Mouse (Mus musculus): Measurements from ENCODE around the gene Cmtm8. TPM values are rescaled to one million over a fixed set of nuclear protein-coding genes. Genes with fewer than 3 reads are reported as not detected.

Gene Cmtm8
- polyA plus RNA-seq, 1 experiment from 2014 or later: 13.2 TPM

DNA sequence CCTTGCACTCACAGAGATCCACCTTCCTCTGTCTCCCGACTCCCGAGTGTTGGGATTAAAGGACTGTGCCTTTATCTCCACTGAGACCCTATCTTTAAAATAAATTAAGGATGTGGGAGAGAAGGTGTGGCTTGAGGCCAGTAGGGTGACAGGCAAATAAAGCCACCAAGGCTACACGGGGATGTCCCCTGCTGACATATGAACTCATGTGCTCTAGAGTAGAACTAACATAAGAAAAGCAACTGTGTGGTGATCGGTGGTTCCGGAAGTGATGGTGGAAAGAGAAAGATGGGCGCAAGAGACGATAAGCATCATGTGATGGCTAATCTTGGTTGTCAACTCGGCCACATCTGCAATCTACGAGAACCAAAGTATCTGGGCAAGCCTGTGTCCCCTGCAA lies 91.6 kb downstream of the Cmtm8 start:
- no peak for ATAC-seq (ENCODE audit: insufficient number of reproducible peaks, insufficient read depth, low FRiP score, low TSS enrichment, low read depth)
- H3K4me3 ChIP-seq: no peak overlapping the region
- peak overlapping the region; percentile 76 for H3K4me2 ChIP-seq
- H3K27ac ChIP-seq: no peak overlapping the region
- no peaks in the 10 kb centered on the region for H3K27me3 ChIP-seq
- no peaks in the 10 kb centered on the region for H3K9me3 ChIP-seq
- H3K4me1 ChIP-seq: peaks cover 4% of the 10 kb centered on the region; the same call in 1 of the 2 replicates
- 76% methylated on average over 9 of the region's 9 CpGs for WGBS
- H3K36me3 ChIP-seq: peaks cover 59% of the 10 kb centered on the region
- no peak overlapping the region for H3K9ac ChIP-seq

- no peak for ATAC-seq (ENCODE audit: insufficient number of reproducible peaks, insufficient read depth, low FRiP score, low TSS enrichment, low read depth)
- Histone ChIP-seq H3K27me3 (no peaks in the 10 kb centered on the region), H3K4me2 (no peak overlapping the region), H3K36me3 (peaks cover 57% of the 10 kb centered on the region), H3K9ac (no peak overlapping the region), H3K9me3 (no peaks in the 10 kb centered on the region), H3K4me3 (no peak overlapping the region), H3K4me1 (peaks cover 4% of the 10 kb centered on the region; the same call in 1 of the 2 replicates), H3K27ac (no peak overlapping the region)
- WGBS: 86% methylated on average over 3 of the region's 3 CpGs
Observed at GRCm38 (mm10) chr9:114751582-114751981, 92.4 kb downstream of the Cmtm8 start.

DNA sequence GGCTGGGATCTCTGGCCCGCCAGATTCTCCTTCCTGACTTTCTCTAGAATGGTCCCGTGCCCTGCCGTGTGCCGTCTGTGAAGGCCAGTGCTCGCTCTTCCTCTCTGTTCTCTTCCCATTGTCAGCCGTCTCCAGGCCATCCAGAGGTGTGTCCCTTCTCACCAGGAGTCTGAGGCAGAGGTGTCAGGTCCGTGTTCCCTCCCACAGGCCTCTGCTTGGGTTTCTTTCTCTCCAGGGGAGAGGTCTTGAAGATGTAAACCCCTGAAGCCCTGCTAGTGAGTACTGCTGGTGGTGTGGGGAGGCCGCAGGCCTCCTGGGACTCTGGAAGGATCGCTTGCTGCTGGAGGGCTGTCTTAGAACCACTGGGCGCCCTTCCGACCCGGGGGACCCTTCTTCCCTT lies 96.5 kb downstream of the Cmtm8 start:
- H3K27ac ChIP-seq: no peak overlapping the region
- no peak overlapping the region for H3K9ac ChIP-seq
- no peaks in the 10 kb centered on the region for H3K9me3 ChIP-seq
- no peaks in the 10 kb centered on the region for H3K27me3 ChIP-seq
- WGBS: 89% methylated on average over 12 of the region's 12 CpGs
- H3K4me2 ChIP-seq: no peak overlapping the region
- ATAC-seq (ENCODE audit: insufficient number of reproducible peaks, insufficient read depth, low FRiP score, low TSS enrichment, low read depth): no peak
- H3K36me3 ChIP-seq: peaks cover 53% of the 10 kb centered on the region
- no peaks in the 10 kb centered on the region; the same call in 1 of the 2 replicates for H3K4me1 ChIP-seq
- H3K4me3 ChIP-seq: no peak overlapping the region

DNA sequence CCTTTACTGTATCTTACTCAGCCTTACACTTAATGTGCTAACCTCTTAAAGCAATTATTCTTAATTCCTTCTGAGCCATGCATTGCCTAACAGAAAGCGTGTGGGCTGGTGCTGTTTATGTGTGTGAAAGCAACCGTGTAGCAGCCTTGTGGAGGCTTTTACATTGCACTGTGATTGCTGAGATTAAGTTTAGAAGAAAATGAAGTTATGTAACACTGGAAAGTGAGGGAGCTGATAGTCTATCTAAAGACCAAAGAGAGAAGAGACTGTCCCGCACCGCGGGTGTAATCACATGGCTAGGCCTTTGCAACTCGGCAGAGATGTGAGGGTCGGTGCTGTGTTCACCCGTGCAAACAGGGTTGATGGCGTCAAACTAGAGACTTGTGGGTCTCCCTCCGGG lies 96.9 kb downstream of the Cmtm8 start:
- Histone ChIP-seq H3K9me3 (no peaks in the 10 kb centered on the region), H3K9ac (no peak overlapping the region), H3K36me3 (peaks cover 53% of the 10 kb centered on the region), H3K4me1 (no peaks in the 10 kb centered on the region), H3K4me3 (no peak overlapping the region), H3K27me3 (no peaks in the 10 kb centered on the region), H3K27ac (no peak overlapping the region), H3K4me2 (no peak overlapping the region)
- WGBS: 86% methylated on average over 10 of the region's 10 CpGs
- ATAC-seq (ENCODE audit: insufficient number of reproducible peaks, insufficient read depth, low FRiP score, low TSS enrichment, low read depth): no peak

DNA sequence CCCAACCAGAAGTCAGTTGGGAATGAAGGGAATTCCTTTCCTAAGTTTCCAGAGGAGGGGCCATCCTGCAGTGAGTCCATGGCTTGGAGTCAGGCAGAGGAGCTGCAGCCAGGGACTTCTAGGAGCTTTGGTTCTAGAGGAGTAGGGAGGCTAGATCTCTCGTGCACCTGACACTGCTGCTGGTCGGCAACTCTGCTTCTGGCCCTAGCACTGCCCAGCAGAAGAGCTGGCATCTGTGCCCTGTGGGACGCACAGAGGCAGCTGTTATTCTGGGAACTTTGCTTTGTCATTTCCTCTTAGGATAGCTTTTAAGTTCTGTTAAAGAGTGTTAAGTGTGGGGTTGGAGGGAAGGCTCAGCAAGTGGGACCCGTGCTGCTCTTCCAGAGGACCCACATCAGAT lies 98.3 kb downstream of the Cmtm8 start:
- ATAC-seq (ENCODE audit: insufficient number of reproducible peaks, insufficient read depth, low FRiP score, low TSS enrichment, low read depth): no peak
- Histone ChIP-seq H3K27ac (no peak overlapping the region), H3K27me3 (no peaks in the 10 kb centered on the region), H3K9me3 (no peaks in the 10 kb centered on the region), H3K4me3 (no peak overlapping the region), H3K9ac (no peak overlapping the region), H3K4me1 (no peaks in the 10 kb centered on the region), H3K4me2 (no peak overlapping the region), H3K36me3 (peaks cover 54% of the 10 kb centered on the region)
- 82% methylated on average over 4 of the region's 4 CpGs for WGBS

DNA sequence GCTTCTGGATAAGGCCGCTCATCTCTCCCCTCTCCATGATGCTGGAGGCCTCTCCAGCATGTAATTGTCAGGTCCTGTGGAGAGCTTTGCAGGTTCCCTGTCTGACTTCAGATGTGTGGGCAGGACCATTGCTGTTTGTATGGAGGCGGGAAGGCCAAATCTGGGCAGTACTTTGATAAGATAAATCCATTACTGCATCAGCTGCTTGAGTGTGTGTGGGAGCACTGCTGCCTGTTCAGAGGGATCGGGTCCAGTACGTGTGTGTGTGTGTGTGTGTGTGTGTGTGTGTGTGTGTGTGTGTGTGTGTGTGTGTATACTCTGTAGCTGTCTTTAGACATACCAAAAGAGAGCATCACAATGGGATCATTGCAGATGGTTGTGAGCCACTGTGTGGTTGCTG lies 98.8 kb downstream of the Cmtm8 start:
- no peaks in the 10 kb centered on the region for H3K9me3 ChIP-seq

DNA sequence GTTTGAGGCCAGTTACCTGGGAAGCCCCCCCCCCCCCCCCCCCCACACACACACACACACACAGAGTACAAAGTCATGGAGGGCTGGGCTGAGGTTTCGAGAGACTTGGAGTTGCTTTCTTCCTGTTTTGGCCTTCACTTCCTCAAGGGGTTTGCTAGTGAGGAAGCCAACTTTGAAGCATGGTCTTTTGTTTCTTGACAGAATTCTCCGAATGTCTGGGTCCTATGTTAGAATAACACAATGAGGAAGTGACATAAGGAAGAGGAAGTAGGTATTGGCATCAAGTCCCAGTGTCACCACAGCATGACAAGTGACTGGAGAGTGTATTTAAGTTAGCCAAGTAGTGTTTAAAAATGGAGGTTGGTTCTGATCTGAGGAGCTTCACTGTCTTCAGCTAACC lies 101.2 kb downstream of the Cmtm8 start:
- Histone ChIP-seq H3K4me2 (no peak overlapping the region), H3K9ac (no peak overlapping the region), H3K36me3 (peaks cover 38% of the 10 kb centered on the region), H3K4me1 (no peaks in the 10 kb centered on the region), H3K9me3 (no peaks in the 10 kb centered on the region), H3K4me3 (no peak overlapping the region), H3K27me3 (no peaks in the 10 kb centered on the region), H3K27ac (no peak overlapping the region)
- 68% methylated on average over 2 of the region's 2 CpGs for WGBS
- ATAC-seq (ENCODE audit: insufficient number of reproducible peaks, insufficient read depth, low FRiP score, low TSS enrichment, low read depth): no peak

More for the DNA sequence above, 98.8 kb downstream of the Cmtm8 start:
- no peak overlapping the region for H3K27ac ChIP-seq
- H3K9ac ChIP-seq: no peak overlapping the region
- peaks cover 54% of the 10 kb centered on the region for H3K36me3 ChIP-seq
- H3K4me1 ChIP-seq: no peaks in the 10 kb centered on the region
- H3K27me3 ChIP-seq: no peaks in the 10 kb centered on the region
- 87% methylated on average over 4 of the region's 4 CpGs for WGBS
- no peak for ATAC-seq (ENCODE audit: insufficient number of reproducible peaks, insufficient read depth, low FRiP score, low TSS enrichment, low read depth)
- H3K4me3 ChIP-seq: no peak overlapping the region
- no peak overlapping the region for H3K4me2 ChIP-seq

DNA sequence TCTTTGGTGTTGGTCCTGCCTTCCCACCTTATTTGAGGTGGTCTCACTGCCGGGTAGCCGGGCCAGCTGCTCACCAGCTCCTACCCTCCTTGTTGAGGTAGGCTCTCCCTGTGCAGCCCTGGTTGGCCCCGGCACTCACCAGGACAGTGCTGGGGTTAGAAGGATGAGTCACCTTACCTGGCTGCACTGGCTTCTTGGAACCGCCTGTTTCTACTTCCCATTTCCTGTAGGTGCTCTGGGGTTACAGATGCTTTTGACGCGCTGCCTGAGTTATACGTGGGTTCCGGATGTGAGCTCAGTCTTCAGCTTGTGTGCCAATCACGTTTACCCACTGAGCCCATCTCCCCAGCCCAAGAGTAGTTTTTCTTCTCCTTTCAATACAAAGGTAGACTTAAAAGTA lies 103.6 kb downstream of the Cmtm8 start:
- Histone ChIP-seq H3K4me3 (no peak overlapping the region), H3K4me2 (no peak overlapping the region)

More for the DNA sequence above, 103.6 kb downstream of the Cmtm8 start:
- 87% methylated on average over 9 of the region's 9 CpGs for WGBS
- peaks cover 27% of the 10 kb centered on the region for H3K36me3 ChIP-seq
- no peak for ATAC-seq (ENCODE audit: insufficient number of reproducible peaks, insufficient read depth, low FRiP score, low TSS enrichment, low read depth)
- H3K27ac ChIP-seq: no peak overlapping the region
- peaks cover 12% of the 10 kb centered on the region for H3K4me1 ChIP-seq
- no peak overlapping the region for H3K9ac ChIP-seq
- no peaks in the 10 kb centered on the region for H3K9me3 ChIP-seq
- no peaks in the 10 kb centered on the region for H3K27me3 ChIP-seq

Other genes with a start within 250 kb of the Cmtm8 start
- 77.0 and 83.5 TPM in 2 replicates for gene Cnot10, start 204.0 kb downstream of the Cmtm8 start, polyA plus RNA-seq (2015; fragmentation: Nextera tagmentation; extraction: Ambion mirVana)
- 68.3 and 68.5 TPM in 2 replicates for gene Dync1li1, start 155.4 kb downstream of the Cmtm8 start, polyA plus RNA-seq (2015; fragmentation: Nextera tagmentation; extraction: Ambion mirVana)
- 32.6 and 38.3 TPM in 2 replicates for gene Cmtm6, start 113.0 kb downstream of the Cmtm8 start, polyA plus RNA-seq (2015; fragmentation: Nextera tagmentation; extraction: Ambion mirVana)
- gene Cmtm7, start 62.3 kb downstream of the Cmtm8 start, polyA plus RNA-seq (2015; fragmentation: Nextera tagmentation; extraction: Ambion mirVana): 104 and 114 TPM in 2 replicates
- gene Gpd1l, start 89.8 kb upstream of the Cmtm8 start, polyA plus RNA-seq (2015; fragmentation: Nextera tagmentation; extraction: Ambion mirVana): 10.6 and 10.8 TPM in 2 replicates
- 1.6 and 2.3 TPM in 2 replicates for gene Osbpl10, start 134.4 kb upstream of the Cmtm8 start, polyA plus RNA-seq (2015; fragmentation: Nextera tagmentation; extraction: Ambion mirVana)
- 519 and 954 TPM in 2 replicates for gene Rps27rt, start 138.6 kb upstream of the Cmtm8 start, polyA plus RNA-seq (2015; fragmentation: Nextera tagmentation; extraction: Ambion mirVana)

All from embryonic facial prominence, embryonic 13.5 days (tissue).